Mouse (Mus musculus) stomach, embryonic 15.5 days (tissue): ENCODE results near the gene Zfp729a. TPM values are rescaled to one million over a fixed set of nuclear protein-coding genes. Genes with fewer than 3 reads are reported as not detected.

Experiments used
- polyA plus RNA-seq: library from polyadenylated mRNA; unstranded; fragments of >200 nt; fragmentation: Nextera tagmentation; extraction: Ambion mirVana; gene quantifications from 2 replicates; pipeline ENCODE4 v1.2.1, GENCODE M21; 2015

Zfp729a gene
- polyA plus RNA-seq, 1 experiment from 2014 or later, result 2.7 TPM

Other genes with a start within 250 kb of the Zfp729a start
- gene Zfp429, start 238.0 kb downstream of the Zfp729a start, polyA plus RNA-seq, result 5.5 and 7.5 TPM in 2 replicates
- 0.90 and 1.1 TPM in 2 replicates for gene Zfp459, start 216.4 kb downstream of the Zfp729a start, polyA plus RNA-seq
- gene Zfp874a, start 186.2 kb downstream of the Zfp729a start, polyA plus RNA-seq, result 8.7 and 9.6 TPM in 2 replicates
- 2.8 and 3.4 TPM in 2 replicates for gene Zfp874b, start 153.5 kb downstream of the Zfp729a start, polyA plus RNA-seq
- gene Zfp58, start 137.2 kb downstream of the Zfp729a start, polyA plus RNA-seq, result 12.7 and 13.3 TPM in 2 replicates
- not detected in 2 replicates for gene Gm26965, start 111.6 kb downstream of the Zfp729a start, polyA plus RNA-seq
- gene Zfp87, start 111.6 kb downstream of the Zfp729a start, polyA plus RNA-seq, result 19.4 and 20.4 TPM in 2 replicates
- gene Zfp748, start 84.0 kb downstream of the Zfp729a start, polyA plus RNA-seq, result 11.8 and 11.9 TPM in 2 replicates
- 3.5 and 4.7 TPM in 2 replicates for gene Zfp729b, start 28.1 kb downstream of the Zfp729a start, polyA plus RNA-seq
- 0.26 TPM in 1 of 2 replicates, not detected in the other for gene Gm49345, start within 50 bp of the Zfp729a start, polyA plus RNA-seq
- 8.9 and 12.7 TPM in 2 replicates for gene Zfp738, start 49.3 kb upstream of the Zfp729a start, polyA plus RNA-seq
- 5.8 and 5.9 TPM in 2 replicates for gene Zfp65, start 91.4 kb upstream of the Zfp729a start, polyA plus RNA-seq
- gene Zfp85, start 117.4 kb upstream of the Zfp729a start, polyA plus RNA-seq, result 4.2 and 4.5 TPM in 2 replicates
- 2.6 and 3.0 TPM in 2 replicates for gene Zfp493, start 141.9 kb upstream of the Zfp729a start, polyA plus RNA-seq
- gene Zfp273, start 175.9 kb upstream of the Zfp729a start, polyA plus RNA-seq, result 6.2 and 7.5 TPM in 2 replicates
- 1.8 and 1.9 TPM in 2 replicates for gene Gm10037, start 193.3 kb upstream of the Zfp729a start, polyA plus RNA-seq
- 0.23 TPM in 1 of 2 replicates, not detected in the other for gene BC048507, start 225.5 kb upstream of the Zfp729a start, polyA plus RNA-seq